Mouse (Mus musculus): ENCODE measurements around the gene Plcxd1.
"Not testable (repeated sequence)": the region's sequence is repeated elsewhere in the genome, so short reads cannot be mapped to it uniquely, and the experiment has no call there.

Gene Plcxd1

DNA sequence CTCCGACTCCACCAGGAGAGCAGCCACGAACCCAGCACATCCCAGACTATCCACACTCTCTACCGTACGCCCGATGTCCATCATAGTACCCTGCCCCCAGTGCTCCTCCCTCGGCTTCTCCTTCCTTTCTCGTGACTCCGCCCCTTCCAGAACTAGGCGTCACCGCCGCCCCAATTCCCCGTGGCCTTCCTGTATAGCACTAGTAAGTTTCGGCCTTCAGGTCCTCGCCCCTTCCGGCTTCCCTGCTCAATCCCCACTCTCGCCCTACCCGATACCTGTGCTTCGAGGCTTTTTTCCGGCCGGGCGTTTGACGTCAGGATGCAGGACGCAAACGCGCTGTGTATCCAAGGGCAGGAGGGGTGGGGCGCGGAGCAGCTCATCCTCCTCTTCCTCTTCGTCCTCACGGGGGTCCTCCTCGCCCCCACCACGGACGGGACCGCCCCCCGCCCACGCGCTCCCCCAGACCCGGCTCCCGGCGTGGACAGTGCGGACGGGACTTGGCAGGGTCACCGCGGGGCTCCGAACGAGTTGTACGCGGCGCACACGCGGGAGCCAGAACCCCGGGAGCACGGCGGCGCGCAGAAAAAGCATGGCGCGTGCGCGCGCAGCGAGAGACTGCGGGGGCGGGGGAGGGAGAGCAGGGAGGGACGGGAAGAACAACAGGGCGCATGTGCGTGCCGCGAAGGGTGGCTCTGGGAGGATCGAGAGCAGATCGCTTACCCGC is 8.0 kb downstream of the Plcxd1 start, which contains the start of gene Gtpbp6:
Gtpbp6 (minus strand) TSS at position 617 of the 724 bp plus-strand sequence.
- peak; percentile 70 for DNase-seq (ENCODE audit: low spot score)

GRCm38 (mm10) chr5:110108305-110108628 is 8.5 kb downstream of the Plcxd1 start:
- peak; percentile 78 for DNase-seq (ENCODE audit: low spot score)

GRCm38 (mm10) chr5:110109991-110110441 is 10.2 kb downstream of the Plcxd1 start, which contains the start of gene Zfp605:
Gene Zfp605 (plus strand): TSS chr5:110110092.
- DNase-seq (ENCODE audit: low spot score): peak; percentile 52

DNA sequence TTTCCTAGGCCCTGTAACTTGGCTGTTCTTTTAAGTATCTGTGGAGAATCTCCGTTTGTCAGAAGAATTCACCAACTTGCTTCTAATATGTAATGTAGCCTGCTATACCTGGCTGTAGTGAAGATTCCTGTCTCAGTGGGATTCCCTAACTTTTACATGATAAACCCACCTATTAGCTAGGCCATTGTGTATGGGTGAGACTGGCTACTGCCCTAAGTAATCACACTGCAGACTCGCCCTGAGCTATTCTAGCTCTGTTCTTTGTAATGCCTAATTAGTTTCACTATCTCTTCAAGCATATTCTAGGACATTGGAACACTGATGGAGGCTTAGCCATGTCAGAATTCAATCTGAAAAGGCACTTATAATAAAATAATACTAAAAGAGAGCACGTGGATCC is 22.6 kb downstream of the Plcxd1 start:
- not testable (repeated sequence) for DNase-seq (ENCODE audit: low spot score)

DNA sequence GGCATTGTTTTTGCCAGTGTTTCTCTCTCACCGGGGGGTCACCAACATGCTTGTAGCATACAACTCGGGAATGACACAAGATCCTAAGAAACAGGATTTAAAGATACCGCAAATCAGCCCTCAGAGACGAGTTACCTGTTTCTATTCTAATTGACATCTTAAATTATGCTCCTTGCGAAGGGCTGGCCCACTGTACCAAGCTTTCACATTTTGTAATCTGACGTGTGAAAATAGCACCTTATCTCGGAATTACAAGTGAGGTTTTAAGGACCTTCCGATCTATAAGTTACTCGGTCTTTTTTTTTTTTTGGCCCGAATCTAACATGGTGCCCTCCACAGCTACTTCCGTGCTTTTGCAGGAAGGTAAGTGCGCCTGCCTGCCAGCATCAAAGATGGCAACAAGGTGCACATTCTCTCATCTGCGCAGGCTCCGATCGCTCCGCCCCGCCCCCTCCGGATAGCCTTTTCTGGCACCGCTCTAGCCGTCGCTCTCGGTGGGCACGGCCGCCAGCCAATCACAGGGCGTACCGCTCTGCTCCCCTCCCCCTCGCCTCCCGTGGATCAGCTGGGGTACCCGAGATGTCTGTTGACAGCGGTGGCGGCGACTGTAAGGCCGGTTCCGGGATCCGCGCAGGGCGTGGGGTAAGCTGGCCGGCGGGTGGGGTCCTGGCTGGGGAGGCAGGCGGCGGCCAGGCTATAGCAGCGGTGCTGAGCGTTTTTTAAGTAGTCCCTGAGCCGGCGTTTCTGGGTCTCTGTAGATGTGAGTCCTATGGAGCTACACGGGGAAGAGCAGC is 35.7 kb downstream of the Plcxd1 start, which contains the start of gene Chfr:
Chfr (plus strand) TSS at position 550 of the 794 bp plus-strand sequence.
- DNase-seq (ENCODE audit: low spot score): peak; percentile 97

DNA sequence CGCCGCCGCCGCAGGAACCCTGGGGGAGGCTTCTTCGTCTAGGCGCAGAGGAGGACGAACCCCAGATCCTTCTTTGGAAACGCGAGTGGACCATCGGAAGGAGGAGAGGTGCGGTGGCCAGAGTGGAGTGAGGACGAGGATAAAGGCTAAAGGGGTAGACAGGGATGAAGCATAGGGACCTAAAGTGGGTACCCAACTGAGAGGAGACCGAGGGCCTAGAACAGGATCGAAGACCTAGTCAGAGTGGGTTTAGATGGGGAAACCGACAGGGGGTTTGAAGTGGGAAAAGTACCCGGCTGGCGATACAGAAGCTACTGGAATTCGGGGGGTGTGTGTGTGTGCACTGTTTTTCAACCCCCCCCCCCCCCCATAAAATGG is 36.3 kb downstream of the Plcxd1 start:
- DNase-seq (ENCODE audit: low spot score): no peak

- DNase-seq (ENCODE audit: low spot score): no peak
Observed at GRCm38 (mm10) chr5:110137816-110138215, 38.0 kb downstream of the Plcxd1 start.

GRCm38 (mm10) chr5:110139325-110139724 is 39.6 kb downstream of the Plcxd1 start:
- DNase-seq (ENCODE audit: low spot score): no peak

DNA sequence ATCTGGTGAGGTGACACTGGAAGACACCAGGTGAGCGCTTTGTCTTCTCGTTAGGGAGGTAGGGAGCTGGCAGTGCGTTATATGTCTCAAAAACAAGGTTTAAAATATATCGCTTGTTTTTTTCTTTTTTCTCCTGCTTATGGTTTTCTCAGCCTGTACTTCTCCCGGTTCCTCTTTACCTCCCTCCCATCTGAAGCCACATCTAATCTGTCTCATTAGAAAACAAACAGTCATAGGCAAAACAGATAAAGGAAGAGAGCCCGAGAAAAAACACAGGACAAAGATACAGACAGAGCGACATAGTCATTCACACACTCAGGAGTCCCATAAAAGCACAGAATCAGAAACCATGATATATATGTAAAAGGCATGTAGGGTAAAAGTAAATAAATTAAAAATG is 40.7 kb downstream of the Plcxd1 start:
- no peak for DNase-seq (ENCODE audit: low spot score)

GRCm38 (mm10) chr5:110142309-110142708 is 42.5 kb downstream of the Plcxd1 start:
- DNase-seq (ENCODE audit: low spot score): no peak

- no peak for DNase-seq (ENCODE audit: low spot score)
Observed at GRCm38 (mm10) chr5:110143007-110143406, 43.2 kb downstream of the Plcxd1 start.

Data from spleen, adult 12 weeks (tissue).